Mouse (Mus musculus): ENCODE results near the gene Rnase2a. TPM values are rescaled to one million over a fixed set of nuclear protein-coding genes. Genes with fewer than 3 reads are reported as not detected.
"Not testable (repeated sequence)": the region's sequence is repeated elsewhere in the genome, so short reads cannot be mapped to it uniquely, and the experiment has no call there.

Gene Rnase2a
- polyA plus RNA-seq, 1 experiment from 2014 or later = not detected

DNA sequence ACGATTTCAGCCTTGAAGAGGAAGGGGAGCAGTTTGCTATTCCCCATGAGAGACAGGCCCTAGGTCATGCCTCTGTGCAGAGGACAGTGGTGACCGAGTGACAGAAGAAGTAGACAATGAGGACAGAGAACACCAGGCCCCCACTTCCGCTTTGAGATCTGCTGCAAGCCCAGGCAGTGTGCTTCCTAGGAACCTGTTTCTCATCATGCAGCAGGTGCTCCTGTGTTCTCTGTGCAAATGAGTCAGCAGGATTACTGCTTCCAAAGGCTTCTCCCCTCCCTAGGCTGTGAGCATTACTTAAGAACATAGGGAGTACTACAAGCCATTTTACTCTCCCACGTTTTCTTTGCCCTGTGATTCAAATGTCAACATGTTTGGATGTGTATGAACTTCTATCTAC is 26.3 kb downstream of the Rnase2a start:
- H3K27ac ChIP-seq; H3K4me1 ChIP-seq; DNase-seq (ENCODE audit: low spot score); H3K36me3 ChIP-seq; H3K9me3 ChIP-seq (replicated peaks); H3K4me3 ChIP-seq; H3K27me3 ChIP-seq (ENCODE audit: low read depth, poor library complexity, severe bottlenecking): not testable (repeated sequence)
- 64% methylated on average over 4 of the region's 4 CpGs for WGBS

- not testable (repeated sequence) for H3K4me1 ChIP-seq; DNase-seq (ENCODE audit: low spot score); H3K4me3 ChIP-seq; H3K27ac ChIP-seq; H3K9me3 ChIP-seq (replicated peaks); H3K36me3 ChIP-seq; H3K27me3 ChIP-seq (ENCODE audit: low read depth, poor library complexity, severe bottlenecking)
- WGBS = 94% methylated on average over 3 of the region's 3 CpGs
These were observed 35.8 kb downstream of the Rnase2a start for GRCm38 (mm10) chr14:51220075-51220474.

Other genes starting within 250 kb of the Rnase2a start
- gene Rnase10, start 248.4 kb downstream of the Rnase2a start, polyA plus RNA-seq (2016; fragmentation: Nextera tagmentation; extraction: Ambion mirVana) = not detected in 2 replicates
- gene Rnase9, start 214.2 kb downstream of the Rnase2a start, polyA plus RNA-seq (2016; fragmentation: Nextera tagmentation; extraction: Ambion mirVana) = not detected in 2 replicates
- not detected in 2 replicates for gene Rnase11, start 205.9 kb downstream of the Rnase2a start, polyA plus RNA-seq (2016; fragmentation: Nextera tagmentation; extraction: Ambion mirVana)
- 0.30 TPM in 1 of 2 replicates, not detected in the other for gene Rnase12, start 198.5 kb downstream of the Rnase2a start, polyA plus RNA-seq (2016; fragmentation: Nextera tagmentation; extraction: Ambion mirVana)
- not detected in 2 replicates for gene Olfr750, start 181.7 kb downstream of the Rnase2a start, polyA plus RNA-seq (2016; fragmentation: Nextera tagmentation; extraction: Ambion mirVana)
- gene Rnase4, start 165.0 kb downstream of the Rnase2a start, polyA plus RNA-seq (2016; fragmentation: Nextera tagmentation; extraction: Ambion mirVana) = 5.1 and 6.6 TPM in 2 replicates
- 1.5 and 1.8 TPM in 2 replicates for gene Ang, start 165.0 kb downstream of the Rnase2a start, polyA plus RNA-seq (2016; fragmentation: Nextera tagmentation; extraction: Ambion mirVana)
- gene Eddm3b, start 141.7 kb downstream of the Rnase2a start, polyA plus RNA-seq (2016; fragmentation: Nextera tagmentation; extraction: Ambion mirVana) = not detected in 2 replicates
- 0.14 TPM in 1 of 2 replicates, not detected in the other for gene Rnase6, start 132.2 kb downstream of the Rnase2a start, polyA plus RNA-seq (2016; fragmentation: Nextera tagmentation; extraction: Ambion mirVana)
- gene Rnase1, start 109.3 kb downstream of the Rnase2a start, polyA plus RNA-seq (2016; fragmentation: Nextera tagmentation; extraction: Ambion mirVana) = 0.15 TPM in 1 of 2 replicates, not detected in the other
- not detected in 2 replicates for gene Rnase2b, start 93.9 kb downstream of the Rnase2a start, polyA plus RNA-seq (2016; fragmentation: Nextera tagmentation; extraction: Ambion mirVana)
- gene Ang2, start 57.0 kb downstream of the Rnase2a start, polyA plus RNA-seq (2016; fragmentation: Nextera tagmentation; extraction: Ambion mirVana) = not detected in 2 replicates
- not detected in 2 replicates for gene Ear14, start 52.7 kb downstream of the Rnase2a start, polyA plus RNA-seq (2016; fragmentation: Nextera tagmentation; extraction: Ambion mirVana)
- not detected in 2 replicates for gene Gm7247, start 105.6 kb upstream of the Rnase2a start, polyA plus RNA-seq (2016; fragmentation: Nextera tagmentation; extraction: Ambion mirVana)
- gene Vmn2r88, start 154.7 kb upstream of the Rnase2a start, polyA plus RNA-seq (2016; fragmentation: Nextera tagmentation; extraction: Ambion mirVana) = not detected in 2 replicates
- gene Vmn2r89, start 195.7 kb upstream of the Rnase2a start, polyA plus RNA-seq (2016; fragmentation: Nextera tagmentation; extraction: Ambion mirVana) = not detected in 2 replicates